Mouse (Mus musculus) liver, embryonic 11.5 days (tissue): ENCODE data around the gene Rps6ka5. TPM values are rescaled to one million over a fixed set of nuclear protein-coding genes. Genes with fewer than 3 reads are reported as not detected.

Experiments
- ATAC-seq: fragments of 200-750 bp; cut with Nextera tagmentation; replicated peaks from 2 replicates; pipeline ENCODE4 v1.8.0; 2017; ENCODE audit warnings: moderate number of reproducible peaks, mild to moderate bottlenecking, moderate TSS enrichment, moderate library complexity; ENCODE audit not compliant: low FRiP score
- DNase-seq: peaks from one replicate; pipeline ENCODE4 v3.0.0-alpha.2; 2017; ENCODE audit warnings: low spot score
- H3K27ac ChIP-seq: fragments of 300-500 bp; sonication (generic); 2 replicates; pipeline ENCODE4 v1.5.1; 2014; ENCODE audit warnings: mild to moderate bottlenecking, low read depth, low read length, control low read depth
- H3K27me3 ChIP-seq: fragments of 300-500 bp; sonication (generic); replicated peaks from 2 replicates; pipeline ENCODE4 v1.6.1; 2014; ENCODE audit warnings: low read length, mixed read lengths; ENCODE audit not compliant: control insufficient read depth, insufficient read depth
- H3K36me3 ChIP-seq: fragments of 300-500 bp; sonication (generic); 2 replicates; pipeline ENCODE4 v1.6.1; 2014; ENCODE audit warnings: mild to moderate bottlenecking, low read length, moderate library complexity, mixed read lengths; ENCODE audit not compliant: control insufficient read depth, insufficient read depth
- H3K4me1 ChIP-seq: fragments of 300-500 bp; sonication (generic); replicated peaks from 2 replicates; pipeline ENCODE4 v1.6.1; 2014; ENCODE audit warnings: low read length, mixed read lengths; ENCODE audit not compliant: control insufficient read depth, insufficient read depth
- H3K4me2 ChIP-seq: fragments of 300-500 bp; sonication (generic); 2 replicates; pipeline ENCODE4 v1.6.1; 2014; ENCODE audit warnings: mild to moderate bottlenecking, control low read depth, moderate library complexity
- H3K4me3 ChIP-seq: fragments of 300-500 bp; sonication (generic); 2 replicates; pipeline ENCODE4 v1.5.1; 2014; ENCODE audit warnings: low read depth, low read length, control low read depth
- H3K9ac ChIP-seq: fragments of 300-500 bp; sonication (generic); 2 replicates; pipeline ENCODE4 v1.6.1; 2014; ENCODE audit warnings: low read depth, low read length, control low read depth
- H3K9me3 ChIP-seq: fragments of 300-500 bp; sonication (generic); 2 replicates; pipeline ENCODE4 v1.6.1; 2016; ENCODE audit warnings: low read length, inconsistent platforms, mixed read lengths; ENCODE audit not compliant: control insufficient read depth
- whole genome bisulfite sequencing: fragments of 180-500 bp; shearing (Covaris S2); extraction: QIAGEN DNeasy Blood & Tissue Kit; methylation state at CpG from one replicate; pipeline ENCODE4 v1.1.7; 2014; 5-methylcytosine and 5-hydroxymethylcytosine counted together
- polyA plus RNA-seq: library from polyadenylated mRNA; unstranded; fragments of >200 nt; fragmentation: Nextera tagmentation; extraction: Ambion mirVana; gene quantifications from 2 replicates; pipeline ENCODE4 v1.2.1, GENCODE M21; 2014

Rps6ka5 gene
- polyA plus RNA-seq, 1 experiment from 2014 or later = 2.5 TPM

DNA sequence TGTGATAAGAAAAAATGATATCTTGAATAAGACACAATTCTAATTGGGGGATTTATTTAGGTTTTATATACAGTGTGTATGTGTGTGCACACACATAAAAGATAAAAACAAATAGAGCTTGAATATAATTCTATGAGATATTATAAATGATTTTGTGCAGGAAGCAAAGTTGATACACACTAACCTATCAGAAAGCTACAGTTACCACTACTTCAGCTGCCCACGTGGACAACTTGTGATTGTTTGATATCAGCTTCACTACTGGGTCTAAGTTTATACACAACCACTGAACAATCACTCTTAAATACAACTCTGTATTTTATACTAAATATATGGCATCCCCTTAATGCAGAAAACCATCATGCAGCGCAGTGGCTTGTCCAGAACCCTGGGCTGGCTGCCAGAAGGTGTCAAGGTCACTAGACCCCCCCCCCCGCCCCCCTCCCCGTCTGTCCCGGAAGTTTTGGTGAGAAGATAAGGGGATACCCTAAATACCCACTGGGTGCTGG is 113.5 kb downstream of the Rps6ka5 start:
- 56% methylated on average over 5 of the region's 5 CpGs for WGBS
- ATAC-seq (no peak), DNase-seq (no peak)
- no peak overlapping the region for H3K9ac ChIP-seq
- H3K9me3 ChIP-seq = no peaks in the 10 kb centered on the region
- H3K4me1 ChIP-seq = no peaks in the 10 kb centered on the region
- H3K4me3 ChIP-seq = no peak overlapping the region
- H3K27ac ChIP-seq = no peak overlapping the region
- H3K4me2 ChIP-seq = no peak overlapping the region
- no peaks in the 10 kb centered on the region for H3K27me3 ChIP-seq
- no peaks in the 10 kb centered on the region for H3K36me3 ChIP-seq

DNA sequence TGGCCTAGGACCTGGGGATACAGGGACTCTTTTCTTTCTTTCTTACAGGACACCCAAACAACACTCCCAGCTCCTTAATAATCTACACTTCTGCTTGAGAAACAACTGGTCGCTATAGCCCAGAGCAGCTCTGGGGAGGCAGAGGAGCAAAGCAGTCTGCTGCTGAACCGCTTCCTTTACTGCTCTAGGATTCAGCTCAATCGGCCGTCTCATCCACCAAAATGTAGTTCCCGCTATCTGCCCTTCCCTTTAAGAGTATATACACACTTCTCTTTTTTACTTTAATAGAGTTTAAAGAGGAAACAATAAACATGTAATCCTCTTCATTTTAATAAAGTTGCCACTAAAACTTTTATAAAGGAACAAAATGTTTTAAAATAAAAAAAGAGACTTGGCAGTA is 117.0 kb downstream of the Rps6ka5 start:
- Histone ChIP-seq H3K4me1 (no peaks in the 10 kb centered on the region), H3K9me3 (no peaks in the 10 kb centered on the region), H3K27me3 (no peaks in the 10 kb centered on the region), H3K36me3 (no peaks in the 10 kb centered on the region), H3K27ac (no peak overlapping the region), H3K4me2 (no peak overlapping the region), H3K4me3 (no peak overlapping the region), H3K9ac (no peak overlapping the region)
- WGBS = 79% methylated on average over 5 of the region's 5 CpGs
- no peak for ATAC-seq
- no peak for DNase-seq

DNA sequence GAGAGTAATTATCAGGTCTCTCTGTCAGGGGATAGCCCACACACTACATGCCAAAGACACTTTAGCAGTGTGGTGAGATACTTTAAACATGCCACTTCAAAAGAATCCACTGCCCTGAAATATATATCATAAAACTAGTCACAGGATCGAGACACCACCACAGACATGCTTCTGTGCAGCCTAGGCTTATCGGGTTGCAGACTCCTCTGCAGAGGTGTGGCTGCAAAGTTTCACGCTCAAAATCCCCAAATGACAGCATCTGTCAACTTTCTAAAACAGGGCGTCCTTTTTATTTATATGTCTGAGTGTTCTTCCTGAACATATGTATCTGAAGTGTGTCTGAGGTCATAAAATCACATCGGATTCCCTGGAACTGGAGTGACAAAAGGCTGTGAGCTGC is 117.7 kb downstream of the Rps6ka5 start:
- Histone ChIP-seq H3K27ac (no peak overlapping the region), H3K4me3 (no peak overlapping the region), H3K27me3 (no peaks in the 10 kb centered on the region), H3K9me3 (no peaks in the 10 kb centered on the region), H3K36me3 (no peaks in the 10 kb centered on the region), H3K4me2 (no peak overlapping the region), H3K9ac (no peak overlapping the region), H3K4me1 (no peaks in the 10 kb centered on the region)
- 69% methylated on average over 5 of the region's 5 CpGs for WGBS
- DNase-seq = no peak
- ATAC-seq = no peak

DNA sequence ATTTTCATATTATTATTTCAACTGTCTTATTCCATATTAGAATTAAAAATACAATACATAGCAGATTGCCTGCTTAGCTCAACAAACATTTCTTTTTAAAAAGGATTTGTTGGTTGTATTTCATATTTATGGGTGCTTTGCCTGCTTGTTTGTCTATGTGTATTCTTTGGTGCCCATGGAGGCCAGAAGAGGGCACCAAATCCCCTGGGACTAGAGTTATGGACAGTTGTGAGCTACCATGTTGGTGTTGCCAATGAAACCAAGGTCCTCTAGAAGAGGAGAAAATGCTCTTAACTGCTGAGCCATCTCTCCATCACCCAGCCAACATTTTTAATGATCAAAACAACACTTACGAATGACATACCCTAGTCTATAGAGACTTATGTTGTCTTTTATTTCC is 120.0 kb downstream of the Rps6ka5 start:
- no peak for ATAC-seq
- DNase-seq = no peak
- H3K4me1 ChIP-seq = no peaks in the 10 kb centered on the region
- H3K27ac ChIP-seq = no peak overlapping the region
- H3K9me3 ChIP-seq = no peaks in the 10 kb centered on the region
- H3K4me2 ChIP-seq = no peak overlapping the region
- no peaks in the 10 kb centered on the region for H3K36me3 ChIP-seq
- no peak overlapping the region for H3K9ac ChIP-seq
- 66% methylated on average over 1 of the region's 1 CpGs for WGBS
- no peaks in the 10 kb centered on the region for H3K27me3 ChIP-seq
- H3K4me3 ChIP-seq = no peak overlapping the region

DNA sequence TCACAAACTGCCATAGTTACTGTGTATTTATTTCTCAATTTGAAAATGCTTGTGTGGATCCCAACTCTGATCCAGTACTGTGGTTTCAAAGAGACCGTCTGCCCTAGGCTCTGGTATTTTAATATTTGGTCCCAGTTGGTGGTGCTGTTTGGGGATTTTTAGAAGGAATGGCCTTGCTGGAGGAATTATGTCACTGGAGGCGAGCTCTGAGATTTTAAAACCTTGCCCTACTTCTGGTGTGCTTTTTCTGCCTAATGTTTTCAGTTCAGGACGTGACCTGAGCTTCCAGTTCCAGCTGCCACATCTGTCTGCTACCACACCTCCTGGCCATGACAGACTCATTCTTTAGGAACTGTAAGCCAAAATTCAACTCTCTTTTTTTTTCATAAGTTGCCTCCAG is 121.2 kb downstream of the Rps6ka5 start:
- DNase-seq (no peak), ATAC-seq (no peak)
- Histone ChIP-seq H3K4me2 (no peak overlapping the region), H3K27ac (no peak overlapping the region), H3K9me3 (no peaks in the 10 kb centered on the region), H3K4me3 (no peak overlapping the region), H3K9ac (no peak overlapping the region), H3K36me3 (no peaks in the 10 kb centered on the region), H3K4me1 (no peaks in the 10 kb centered on the region), H3K27me3 (no peaks in the 10 kb centered on the region)
- WGBS = 71% methylated on average over 3 of the region's 3 CpGs

DNA sequence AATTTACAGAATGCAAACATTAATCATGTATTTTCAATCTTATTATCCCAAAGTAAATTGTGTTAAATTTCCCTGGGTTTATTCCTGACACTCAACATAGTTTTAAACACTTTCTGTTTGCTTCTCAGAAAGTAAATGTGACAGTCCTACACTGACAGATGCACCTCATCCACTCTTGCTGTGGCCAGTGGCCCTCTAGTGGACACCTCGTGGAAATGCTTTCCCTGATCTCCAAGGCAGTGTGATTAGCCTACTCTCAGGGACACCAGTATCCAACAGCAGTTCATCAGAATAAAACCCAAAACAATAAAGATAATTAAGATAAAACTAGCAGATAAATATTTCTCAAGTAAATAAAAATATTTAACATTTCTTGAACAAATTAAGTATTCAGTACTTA is 122.2 kb downstream of the Rps6ka5 start:
- no peaks in the 10 kb centered on the region for H3K36me3 ChIP-seq
- no peak overlapping the region for H3K4me2 ChIP-seq
- no peaks in the 10 kb centered on the region for H3K9me3 ChIP-seq
- H3K4me3 ChIP-seq = no peak overlapping the region
- H3K27me3 ChIP-seq = no peaks in the 10 kb centered on the region
- WGBS = 0% methylated on average over 1 of the region's 1 CpGs
- no peak overlapping the region for H3K27ac ChIP-seq
- no peak overlapping the region for H3K9ac ChIP-seq
- DNase-seq = no peak
- no peaks in the 10 kb centered on the region for H3K4me1 ChIP-seq
- ATAC-seq = peak; percentile 82; the same call in 1 of the 2 replicates

DNA sequence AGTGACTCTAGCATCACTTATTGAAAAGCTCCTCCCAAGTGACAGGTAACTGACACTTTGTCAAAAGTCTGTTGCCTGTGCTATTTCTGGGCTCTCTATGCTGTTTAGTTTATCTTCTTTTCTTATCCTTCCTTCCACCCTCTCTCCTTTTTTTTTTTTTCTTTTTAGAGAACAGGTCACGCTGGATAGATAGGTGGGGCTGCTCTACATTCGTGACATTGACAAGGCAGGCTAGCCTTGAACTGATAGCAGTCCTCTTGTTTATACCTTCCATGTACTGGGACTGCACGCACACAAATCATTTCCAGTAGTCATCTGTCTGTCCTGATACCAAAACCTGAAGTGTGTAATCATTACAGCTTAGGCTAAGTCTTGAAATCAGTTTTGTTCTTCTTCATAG is 132.1 kb downstream of the Rps6ka5 start:
- H3K9me3 ChIP-seq = no peaks in the 10 kb centered on the region
- H3K27ac ChIP-seq = no peak overlapping the region
- no peaks in the 10 kb centered on the region for H3K27me3 ChIP-seq
- H3K4me1 ChIP-seq = no peaks in the 10 kb centered on the region
- ATAC-seq = peak; percentile 82
- no peaks in the 10 kb centered on the region for H3K36me3 ChIP-seq
- DNase-seq = no peak
- no peak overlapping the region for H3K9ac ChIP-seq
- H3K4me3 ChIP-seq = no peak overlapping the region
- no peak overlapping the region for H3K4me2 ChIP-seq
- WGBS = 40% methylated on average over 3 of the region's 3 CpGs

DNA sequence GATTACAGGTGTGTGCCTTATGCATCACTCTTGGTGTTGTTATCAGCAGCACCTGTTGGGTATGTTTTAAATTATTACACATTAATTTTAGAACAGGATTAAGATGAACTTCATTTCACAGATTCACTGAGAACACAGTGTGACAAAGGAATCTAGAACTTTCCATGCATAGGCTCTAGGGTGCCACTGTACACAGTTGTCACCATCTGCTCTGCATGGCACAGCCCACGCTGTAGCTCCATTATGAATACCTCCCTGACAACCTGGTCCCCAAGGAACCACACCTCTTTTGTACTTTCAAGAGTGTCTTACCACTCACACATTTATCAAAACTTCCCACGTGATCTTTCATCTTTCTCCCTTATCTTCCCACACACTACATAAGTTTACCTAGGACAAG is 140.2 kb downstream of the Rps6ka5 start:
- no peak overlapping the region for H3K4me3 ChIP-seq
- DNase-seq (no peak), ATAC-seq (no peak)
- H3K36me3 ChIP-seq = no peaks in the 10 kb centered on the region
- H3K9ac ChIP-seq = no peak overlapping the region
- no peaks in the 10 kb centered on the region for H3K9me3 ChIP-seq
- no peak overlapping the region for H3K4me2 ChIP-seq
- H3K27ac ChIP-seq = no peak overlapping the region
- 80% methylated on average over 2 of the region's 2 CpGs for WGBS
- H3K4me1 ChIP-seq = no peaks in the 10 kb centered on the region
- H3K27me3 ChIP-seq = no peaks in the 10 kb centered on the region

DNA sequence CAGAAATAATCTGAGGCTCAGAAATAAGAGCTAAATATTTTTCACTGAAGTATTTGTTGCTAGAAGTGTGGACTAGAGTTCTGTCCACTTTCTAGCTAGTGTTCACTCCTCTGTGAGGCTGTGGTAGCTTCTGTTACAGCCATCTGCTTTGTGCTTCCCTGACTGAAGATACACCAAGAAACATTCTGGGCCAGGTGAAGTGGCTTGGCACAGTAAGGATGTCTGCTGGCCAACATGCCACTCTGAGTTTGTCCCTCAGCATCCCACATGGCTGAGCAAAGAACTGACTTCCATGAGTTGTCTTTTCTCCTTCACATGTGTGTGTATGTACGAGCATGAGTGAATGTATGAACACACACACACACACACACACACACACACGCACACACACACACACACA is 147.6 kb downstream of the Rps6ka5 start:
- Histone ChIP-seq H3K4me2 (no peak overlapping the region), H3K9me3 (no peaks in the 10 kb centered on the region), H3K9ac (no peak overlapping the region), H3K36me3 (no peaks in the 10 kb centered on the region), H3K27me3 (no peaks in the 10 kb centered on the region), H3K27ac (no peak overlapping the region), H3K4me3 (no peak overlapping the region), H3K4me1 (no peaks in the 10 kb centered on the region)
- ATAC-seq = no peak
- WGBS = 86% methylated on average over 2 of the region's 2 CpGs
- DNase-seq = no peak
